Mouse (Mus musculus) monocyte, adult 5-6 weeks (primary cell): ENCODE measurements around the gene Slc44a1. TPM values are rescaled to one million over a fixed set of nuclear protein-coding genes. Genes with fewer than 3 reads are reported as not detected.

ENCODE experiments used
- ATAC-seq: fragments of 153-309, 156-312 bp; replicated peaks from 2 replicates; pipeline ENCODE4 v1.8.0; 2017; ENCODE audit warnings: mild to moderate bottlenecking; ENCODE audit not compliant: low TSS enrichment, insufficient number of reproducible peaks, severe bottlenecking, poor library complexity, low FRiP score
- total RNA-seq: library from RNA; stranded (forward); fragments of 200-1000, 200-491, 200-594 nt; gene quantifications from 3 replicates; pipeline ENCODE4 v1.2.3, GENCODE M21; 2017

Gene Slc44a1
- total RNA-seq, 1 experiment from 2014 or later, result 11.0 TPM

DNA sequence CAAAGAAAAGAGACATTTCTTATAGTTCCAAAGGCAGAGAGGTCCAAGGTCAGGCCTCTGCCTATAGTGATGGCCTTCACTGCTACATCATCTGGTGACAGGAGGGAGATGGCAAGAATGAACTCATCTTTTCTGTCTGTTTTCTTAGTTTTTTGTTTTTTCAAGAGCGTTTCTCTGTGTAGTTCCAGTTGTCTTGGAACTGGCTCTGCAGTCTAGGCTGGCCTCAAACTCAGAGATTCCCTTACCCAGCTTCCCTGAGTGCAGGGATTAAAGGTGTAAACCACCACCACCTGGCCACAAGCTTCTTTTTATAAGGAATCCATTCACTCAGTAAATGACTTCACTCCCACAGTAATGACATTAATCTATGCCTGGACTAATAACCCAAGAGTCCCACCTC is 148.7 kb downstream of the Slc44a1 start:
- no peak for ATAC-seq

DNA sequence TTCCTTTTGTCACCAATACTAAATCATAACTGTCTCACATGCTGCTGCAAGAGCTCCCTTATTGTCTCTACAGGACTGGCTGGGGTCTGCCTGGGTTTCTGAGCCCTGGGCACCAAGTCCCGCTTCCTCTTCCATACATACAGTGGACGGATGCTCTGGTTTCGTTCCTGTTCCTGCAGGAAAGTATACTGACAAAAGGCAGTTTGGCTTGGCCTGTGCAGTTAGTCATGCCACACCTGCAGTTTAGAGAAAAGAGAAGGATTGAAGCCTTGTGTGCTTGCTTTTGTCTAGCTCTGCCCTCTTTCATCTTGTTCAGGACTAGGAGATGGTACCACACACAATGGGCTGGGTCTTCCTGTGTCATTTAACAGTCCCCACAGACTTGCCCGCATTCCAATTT is 149.3 kb downstream of the Slc44a1 start:
- ATAC-seq, result no peak

GRCm38 (mm10) chr4:53590163-53590562 is 149.9 kb downstream of the Slc44a1 start:
- ATAC-seq, result no peak

- no peak for ATAC-seq
Measured at GRCm38 (mm10) chr4:53590691-53591447, 150.7 kb downstream of the Slc44a1 start.

GRCm38 (mm10) chr4:53591536-53591935 is 151.3 kb downstream of the Slc44a1 start:
- no peak for ATAC-seq

DNA sequence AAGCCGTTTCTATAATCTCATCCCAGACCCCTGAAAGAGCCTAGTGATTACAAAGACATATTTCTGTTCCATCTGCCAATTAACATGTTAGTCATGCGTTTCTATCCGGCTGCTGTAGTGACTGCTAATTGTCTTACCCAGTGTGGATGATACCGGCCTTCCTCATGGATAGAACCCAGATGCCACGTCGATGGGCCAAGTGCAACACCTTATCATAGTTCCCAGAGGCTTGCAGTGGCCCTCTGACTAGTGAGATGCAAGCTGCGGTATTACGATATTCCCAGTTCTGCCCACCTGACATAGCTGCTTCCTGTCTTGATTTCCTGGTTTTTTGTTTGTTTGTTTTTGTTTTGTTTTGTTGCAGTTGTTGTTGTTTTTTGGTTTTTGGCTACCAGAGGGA is 151.7 kb downstream of the Slc44a1 start:
- ATAC-seq, result no peak

DNA sequence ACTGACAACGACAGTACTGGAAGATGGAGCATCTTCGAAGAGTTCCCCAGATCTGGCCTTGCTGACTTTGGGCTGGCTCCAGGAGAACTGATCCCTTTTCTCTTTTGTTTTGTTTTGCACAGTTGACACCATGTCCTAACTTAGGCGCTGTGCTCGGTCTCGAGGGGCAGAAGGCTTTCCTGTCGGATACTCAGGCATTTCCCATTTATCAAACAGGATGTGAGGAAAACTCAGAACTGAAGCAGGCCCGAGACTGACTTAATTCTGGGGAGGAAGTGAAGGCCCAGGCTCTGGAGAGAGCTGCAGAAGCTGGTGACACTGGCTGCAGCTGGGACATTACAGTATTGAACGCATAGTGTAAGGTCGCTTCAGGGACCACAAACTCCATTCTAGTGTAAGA is 152.2 kb downstream of the Slc44a1 start:
- no peak for ATAC-seq

- no peak; the same call in 1 of the 2 replicates for ATAC-seq
Measured at GRCm38 (mm10) chr4:53594204-53594603, 154.0 kb downstream of the Slc44a1 start.

- no peak for ATAC-seq
Measured at GRCm38 (mm10) chr4:53595246-53596062, 155.2 kb downstream of the Slc44a1 start.

- ATAC-seq, result no peak
Measured at GRCm38 (mm10) chr4:53596063-53596895, 156.1 kb downstream of the Slc44a1 start.

GRCm38 (mm10) chr4:53600462-53600861 is 160.2 kb downstream of the Slc44a1 start:
- ATAC-seq, result no peak

DNA sequence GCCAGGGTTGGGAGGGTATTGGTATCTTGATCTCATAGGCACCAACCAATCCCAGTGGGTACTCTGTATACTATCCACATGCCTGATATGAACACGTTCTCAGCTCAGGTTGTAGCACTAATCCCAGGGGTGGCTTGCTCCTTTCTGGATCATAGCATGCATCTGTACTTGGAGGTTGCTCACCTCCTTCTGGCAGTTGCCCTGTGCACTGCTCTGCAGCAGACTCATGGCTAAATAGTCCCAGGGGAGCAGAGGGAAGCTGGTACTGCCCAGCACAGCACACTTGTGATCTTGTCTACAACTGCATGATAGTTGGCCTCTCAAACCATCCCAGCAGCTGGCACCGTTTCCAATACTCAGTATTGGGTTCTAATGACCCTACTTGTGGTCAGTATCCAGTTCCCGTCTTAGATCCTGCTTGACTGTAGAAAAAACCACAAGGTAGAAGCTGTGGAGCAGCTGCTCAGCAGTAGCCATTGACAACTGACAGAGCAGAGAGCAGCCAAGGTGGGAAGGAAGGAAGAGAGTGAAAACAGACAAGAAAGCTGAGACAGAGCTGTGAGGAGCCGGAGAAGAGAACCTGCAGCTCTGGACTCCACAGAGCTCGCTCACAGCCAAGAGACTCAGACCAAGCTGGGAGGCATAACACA is 174.5 kb downstream of the Slc44a1 start:
- no peak for ATAC-seq

DNA sequence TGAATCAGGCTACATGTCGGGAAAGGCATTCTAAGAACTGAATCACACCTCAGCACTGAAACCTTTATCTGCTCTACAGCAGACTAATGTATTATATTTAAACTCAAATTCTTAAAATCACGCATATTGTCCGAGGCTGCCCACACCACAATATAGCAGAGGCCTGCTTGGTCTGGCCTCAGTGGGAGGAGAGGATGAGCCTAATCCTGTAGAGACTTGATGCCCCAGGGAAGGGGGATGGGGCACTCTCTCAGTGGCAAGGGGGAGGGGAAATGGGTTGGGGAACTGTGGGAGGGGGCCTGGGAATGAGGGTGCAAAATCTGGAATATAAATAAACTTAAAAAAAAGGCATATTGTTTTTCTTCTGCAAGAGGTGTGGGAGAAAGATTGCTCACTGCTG is 177.8 kb downstream of the Slc44a1 start:
- ATAC-seq, result no peak

- ATAC-seq, result no peak
Measured at GRCm38 (mm10) chr4:53620104-53620503, 179.9 kb downstream of the Slc44a1 start.

DNA sequence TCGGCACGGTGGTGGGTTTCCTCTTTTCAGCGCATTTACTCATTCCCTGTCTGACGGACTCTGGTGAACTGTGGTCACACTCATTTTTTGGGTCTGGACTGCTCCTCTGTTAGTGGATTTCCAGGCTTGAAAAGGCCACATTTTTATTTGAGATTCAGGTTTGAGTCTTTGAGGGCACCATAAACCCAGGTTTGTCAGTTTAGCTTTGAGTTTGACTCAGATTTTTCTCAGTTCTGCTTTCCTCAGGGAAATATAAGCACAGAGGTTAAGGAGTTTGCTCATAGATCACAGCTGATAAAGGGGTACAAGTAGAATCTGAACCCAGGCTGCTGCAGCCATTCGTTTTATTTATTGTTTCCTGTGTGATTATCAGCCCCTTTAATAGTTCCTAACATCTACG is 180.9 kb downstream of the Slc44a1 start:
- no peak for ATAC-seq

DNA sequence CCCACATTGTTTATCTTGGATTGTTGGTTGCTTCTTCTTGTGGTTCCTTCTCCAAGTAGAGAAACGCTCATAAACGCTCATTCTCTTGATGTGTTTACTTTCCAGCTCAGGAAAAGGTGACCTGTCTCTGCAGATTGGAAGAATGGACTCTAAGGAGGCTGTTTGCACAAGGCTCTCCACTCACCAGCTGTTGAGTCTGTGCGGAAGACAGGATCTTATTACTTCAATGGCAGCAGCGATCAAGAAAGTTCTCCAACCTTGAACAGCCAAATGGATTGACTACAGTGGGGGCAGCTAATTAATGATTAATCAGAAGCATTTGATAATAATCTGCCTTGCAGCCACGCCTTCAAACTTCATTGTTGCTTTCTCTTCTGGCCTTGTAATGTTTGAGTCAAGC is 181.3 kb downstream of the Slc44a1 start:
- ATAC-seq, result no peak

DNA sequence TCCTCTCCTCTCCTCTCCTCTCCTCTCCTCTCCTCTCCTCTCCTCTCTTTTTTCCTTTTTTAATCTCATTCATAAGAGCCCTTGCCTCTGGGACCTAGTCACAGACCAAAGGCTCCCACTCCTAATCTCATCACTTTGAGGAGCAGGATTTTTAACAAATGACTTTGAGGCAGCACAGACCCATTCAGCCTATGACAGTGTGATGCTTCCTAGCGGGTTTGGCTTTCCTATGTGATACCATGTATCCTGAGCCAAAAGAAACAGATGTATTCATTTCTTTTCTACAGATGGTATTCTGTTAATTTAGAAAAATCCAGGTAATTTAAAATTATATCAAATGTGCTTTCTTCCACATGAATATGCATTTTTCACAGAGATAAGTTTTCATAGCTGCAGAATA is 183.5 kb downstream of the Slc44a1 start:
- ATAC-seq, result no peak

DNA sequence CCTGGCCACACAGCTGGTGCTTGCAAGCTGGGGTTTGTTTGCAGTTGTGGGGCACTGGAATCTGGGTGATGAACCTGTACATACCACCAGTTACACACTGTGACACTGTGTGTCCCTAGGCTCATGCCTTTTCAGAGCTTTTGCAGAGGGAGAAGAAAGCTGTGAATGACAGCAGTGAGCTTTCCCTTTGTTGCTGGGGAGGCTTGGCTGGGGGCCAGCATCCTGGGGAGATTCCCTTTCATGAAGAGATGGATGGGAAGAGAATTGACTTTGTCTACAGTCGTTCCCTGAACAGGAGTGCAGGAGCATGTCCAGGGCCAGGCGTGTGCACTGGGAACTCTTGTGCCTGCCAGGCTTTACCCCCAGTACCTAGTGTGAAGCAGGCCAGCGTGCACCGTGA is 184.6 kb downstream of the Slc44a1 start:
- ATAC-seq, result no peak

DNA sequence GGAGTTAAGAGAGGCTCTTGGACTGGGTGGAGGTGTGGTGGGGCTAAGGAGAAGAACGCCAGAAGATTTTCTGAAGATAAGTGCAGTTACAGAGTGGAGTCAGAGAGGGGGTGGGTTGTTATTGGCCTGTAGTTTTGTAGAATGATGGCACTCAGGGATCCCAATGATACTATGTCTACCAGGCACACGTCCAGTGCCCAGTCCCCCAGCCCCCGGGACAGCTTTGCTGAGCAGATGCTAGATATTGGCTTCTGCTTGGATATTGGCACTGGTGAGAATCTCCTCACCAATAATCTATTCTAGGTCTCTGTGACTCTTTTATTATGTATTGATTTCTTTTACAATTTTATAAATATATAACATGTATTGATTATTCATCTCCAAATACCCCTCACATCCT is 185.1 kb downstream of the Slc44a1 start:
- no peak for ATAC-seq
